Mouse (Mus musculus): ENCODE measurements around the gene AC124108.1. TPM values are rescaled to one million over a fixed set of nuclear protein-coding genes. Genes with fewer than 3 reads are reported as not detected.

AC124108.1 gene
- polyA plus RNA-seq, 1 experiment: not detected

GRCm38 (mm10) chr1:132150817-132151601 lies 40.2 kb upstream of the AC124108.1 start:
- DNase-seq: peak; percentile 66
- 68% methylated on average over 15 of the region's 15 CpGs for WGBS

GRCm38 (mm10) chr1:132151908-132152307 lies 39.3 kb upstream of the AC124108.1 start:
- TF ChIP-seq CTCF (IDR thresholded peaks at IDR 0.05; ENCODE audit: insufficient read depth, low read length) (no peak), POLR2A (IDR thresholded peaks at IDR 0.05; ENCODE audit: borderline replicate concordance, extremely low read depth, low read depth, low read length) (no peak)
- no peak for DNase-seq
- 66% methylated on average over 2 of the region's 2 CpGs for WGBS

More at GRCm38 (mm10) chr1:132150817-132151601, 40.2 kb upstream of the AC124108.1 start:
- H3K4me3 ChIP-seq (replicated peaks; ENCODE audit: extremely low read depth, low read depth, low read length): no peak overlapping the region
- H3K4me1 ChIP-seq (ENCODE audit: control insufficient read depth, insufficient read depth, low read length): peaks cover 11% of the 10 kb centered on the region; the same call in 1 of the 2 replicates
- TF ChIP-seq CTCF (IDR thresholded peaks at IDR 0.05; ENCODE audit: insufficient read depth, low read length): no peak
- TF ChIP-seq POLR2A (IDR thresholded peaks at IDR 0.05; ENCODE audit: borderline replicate concordance, extremely low read depth, low read depth, low read length): no peak

GRCm38 (mm10) chr1:132153086-132153690 lies 38.1 kb upstream of the AC124108.1 start:
- no peak overlapping the region for H3K4me3 ChIP-seq (replicated peaks; ENCODE audit: extremely low read depth, low read depth, low read length)
- peaks cover 11% of the 10 kb centered on the region; the same call in 1 of the 2 replicates for H3K4me1 ChIP-seq (ENCODE audit: control insufficient read depth, insufficient read depth, low read length)
- DNase-seq: no peak
- TF ChIP-seq POLR2A (IDR thresholded peaks at IDR 0.05; ENCODE audit: borderline replicate concordance, extremely low read depth, low read depth, low read length) (no peak), CTCF (IDR thresholded peaks at IDR 0.05; ENCODE audit: insufficient read depth, low read length) (no peak)
- WGBS: 77% methylated on average over 15 of the region's 15 CpGs

More at GRCm38 (mm10) chr1:132151908-132152307, 39.3 kb upstream of the AC124108.1 start:
- peaks cover 11% of the 10 kb centered on the region; the same call in 1 of the 2 replicates for H3K4me1 ChIP-seq (ENCODE audit: control insufficient read depth, insufficient read depth, low read length)
- H3K4me3 ChIP-seq (replicated peaks; ENCODE audit: extremely low read depth, low read depth, low read length): no peak overlapping the region

GRCm38 (mm10) chr1:132153691-132154090 lies 37.6 kb upstream of the AC124108.1 start:
- TF ChIP-seq CTCF (IDR thresholded peaks at IDR 0.05; ENCODE audit: insufficient read depth, low read length) (no peak), POLR2A (IDR thresholded peaks at IDR 0.05; ENCODE audit: borderline replicate concordance, extremely low read depth, low read depth, low read length) (no peak)
- peaks cover 11% of the 10 kb centered on the region; the same call in 1 of the 2 replicates for H3K4me1 ChIP-seq (ENCODE audit: control insufficient read depth, insufficient read depth, low read length)
- no peak for DNase-seq
- WGBS: 59% methylated on average over 8 of the region's 8 CpGs
- H3K4me3 ChIP-seq (replicated peaks; ENCODE audit: extremely low read depth, low read depth, low read length): no peak overlapping the region

- H3K4me1 ChIP-seq (ENCODE audit: control insufficient read depth, insufficient read depth, low read length): peaks cover 8% of the 10 kb centered on the region; the same call in 1 of the 2 replicates
- TF ChIP-seq CTCF (IDR thresholded peaks at IDR 0.05; ENCODE audit: insufficient read depth, low read length) (peak; percentile 87), POLR2A (IDR thresholded peaks at IDR 0.05; ENCODE audit: borderline replicate concordance, extremely low read depth, low read depth, low read length) (no peak)
- DNase-seq: peak; percentile 72
- H3K4me3 ChIP-seq (replicated peaks; ENCODE audit: extremely low read depth, low read depth, low read length): no peak overlapping the region
- WGBS: 14% methylated on average over 6 of the region's 6 CpGs
Observed at GRCm38 (mm10) chr1:132155737-132156136, 35.5 kb upstream of the AC124108.1 start.

- no peak for TF ChIP-seq POLR2A (IDR thresholded peaks at IDR 0.05; ENCODE audit: borderline replicate concordance, extremely low read depth, low read depth, low read length)
- peak; percentile 96 for TF ChIP-seq CTCF (IDR thresholded peaks at IDR 0.05; ENCODE audit: insufficient read depth, low read length)
- H3K4me3 ChIP-seq (replicated peaks; ENCODE audit: extremely low read depth, low read depth, low read length): no peak overlapping the region
- no peaks in the 10 kb centered on the region for H3K4me1 ChIP-seq (ENCODE audit: control insufficient read depth, insufficient read depth, low read length)
- DNase-seq: peak; percentile 88
- WGBS: 17% methylated on average over 14 of the region's 14 CpGs
Observed at GRCm38 (mm10) chr1:132157016-132157781, 34.1 kb upstream of the AC124108.1 start.

GRCm38 (mm10) chr1:132157808-132158207 lies 33.4 kb upstream of the AC124108.1 start:
- DNase-seq: no peak
- 42% methylated on average over 7 of the region's 7 CpGs for WGBS
- Histone ChIP-seq H3K4me3 (replicated peaks; ENCODE audit: extremely low read depth, low read depth, low read length) (no peak overlapping the region), H3K4me1 (ENCODE audit: control insufficient read depth, insufficient read depth, low read length) (no peaks in the 10 kb centered on the region)
- TF ChIP-seq POLR2A (IDR thresholded peaks at IDR 0.05; ENCODE audit: borderline replicate concordance, extremely low read depth, low read depth, low read length) (no peak), CTCF (IDR thresholded peaks at IDR 0.05; ENCODE audit: insufficient read depth, low read length) (no peak)

GRCm38 (mm10) chr1:132158741-132159140 lies 32.5 kb upstream of the AC124108.1 start:
- 46% methylated on average over 2 of the region's 2 CpGs for whole genome bisulfite sequencing
- TF ChIP-seq POLR2A (IDR thresholded peaks at IDR 0.05; ENCODE audit: borderline replicate concordance, extremely low read depth, low read depth, low read length): no peak
- TF ChIP-seq CTCF (IDR thresholded peaks at IDR 0.05; ENCODE audit: insufficient read depth, low read length): no peak
- DNase-seq: no peak

GRCm38 (mm10) chr1:132159681-132160080 lies 31.6 kb upstream of the AC124108.1 start:
- no peak for DNase-seq

More at GRCm38 (mm10) chr1:132158741-132159140, 32.5 kb upstream of the AC124108.1 start:
- no peak overlapping the region for H3K4me3 ChIP-seq (replicated peaks; ENCODE audit: extremely low read depth, low read depth, low read length)
- H3K4me1 ChIP-seq (ENCODE audit: control insufficient read depth, insufficient read depth, low read length): no peaks in the 10 kb centered on the region

More at GRCm38 (mm10) chr1:132159681-132160080, 31.6 kb upstream of the AC124108.1 start:
- no peak overlapping the region for H3K4me3 ChIP-seq (replicated peaks; ENCODE audit: extremely low read depth, low read depth, low read length)
- WGBS: 65% methylated on average over 4 of the region's 4 CpGs
- TF ChIP-seq POLR2A (IDR thresholded peaks at IDR 0.05; ENCODE audit: borderline replicate concordance, extremely low read depth, low read depth, low read length) (no peak), CTCF (IDR thresholded peaks at IDR 0.05; ENCODE audit: insufficient read depth, low read length) (no peak)
- H3K4me1 ChIP-seq (ENCODE audit: control insufficient read depth, insufficient read depth, low read length): no peaks in the 10 kb centered on the region
